Mouse (Mus musculus) ovary, postnatal 10 days (tissue): ENCODE data around the gene Rap1a.
A peak's percentile ranks its signal among the peaks of the same experiment; 100 is the strongest.

Experiments
- DNase-seq: peaks from one replicate; pipeline ENCODE4 v3.0.0; 2022; ENCODE audit warnings: low spot score

Gene Rap1a

DNA sequence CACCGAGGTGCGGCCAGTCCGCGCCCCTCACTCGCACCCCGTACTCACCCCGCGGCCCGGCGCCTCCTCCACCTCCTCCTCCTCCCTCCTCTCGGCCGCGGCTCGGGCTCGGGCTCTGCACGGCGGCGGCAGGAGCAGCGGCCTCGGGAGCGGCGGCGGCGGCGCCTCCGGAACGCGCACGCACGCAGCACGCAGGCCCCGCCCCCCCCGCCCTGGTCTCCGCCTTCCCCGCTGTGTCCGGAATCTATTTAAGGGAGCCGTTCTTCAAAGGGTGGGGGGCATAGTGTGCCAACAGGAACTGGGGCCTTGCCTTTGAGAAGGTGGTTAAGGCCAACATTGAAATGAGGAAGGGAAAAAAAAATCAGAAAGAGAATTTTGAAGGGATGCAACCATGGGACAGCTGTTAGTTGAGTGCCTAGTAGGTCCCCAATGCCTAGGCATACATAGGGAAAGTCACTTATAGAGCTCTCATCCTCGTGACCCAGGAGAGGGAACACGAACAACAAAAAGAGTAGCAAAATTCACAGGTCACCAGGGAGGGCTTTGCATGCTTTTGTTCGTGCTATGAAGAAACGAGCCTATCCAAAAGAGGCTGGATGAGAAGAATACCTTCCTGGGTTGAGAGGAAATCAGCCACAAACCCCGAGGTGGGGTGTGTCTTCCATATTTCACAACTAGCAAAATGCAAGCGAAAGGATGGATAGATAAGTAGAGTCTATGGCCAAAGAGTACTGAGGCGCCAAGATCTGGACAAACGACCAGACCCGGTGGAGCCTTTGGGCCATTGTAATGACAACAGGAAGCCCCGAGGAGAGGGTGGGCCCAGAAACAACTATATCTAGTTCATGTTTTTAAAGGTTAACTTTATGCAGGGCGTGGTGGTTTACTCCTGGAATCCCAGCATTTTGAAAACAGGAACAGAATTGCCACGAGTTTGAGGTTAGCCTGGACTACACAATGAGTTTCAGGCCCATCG lies at the start of gene Rap1a:
Gene Rap1a, minus strand, starts transcription at position 146 of the 976 bp plus-strand sequence.
- peak; percentile 57 for DNase-seq

DNA sequence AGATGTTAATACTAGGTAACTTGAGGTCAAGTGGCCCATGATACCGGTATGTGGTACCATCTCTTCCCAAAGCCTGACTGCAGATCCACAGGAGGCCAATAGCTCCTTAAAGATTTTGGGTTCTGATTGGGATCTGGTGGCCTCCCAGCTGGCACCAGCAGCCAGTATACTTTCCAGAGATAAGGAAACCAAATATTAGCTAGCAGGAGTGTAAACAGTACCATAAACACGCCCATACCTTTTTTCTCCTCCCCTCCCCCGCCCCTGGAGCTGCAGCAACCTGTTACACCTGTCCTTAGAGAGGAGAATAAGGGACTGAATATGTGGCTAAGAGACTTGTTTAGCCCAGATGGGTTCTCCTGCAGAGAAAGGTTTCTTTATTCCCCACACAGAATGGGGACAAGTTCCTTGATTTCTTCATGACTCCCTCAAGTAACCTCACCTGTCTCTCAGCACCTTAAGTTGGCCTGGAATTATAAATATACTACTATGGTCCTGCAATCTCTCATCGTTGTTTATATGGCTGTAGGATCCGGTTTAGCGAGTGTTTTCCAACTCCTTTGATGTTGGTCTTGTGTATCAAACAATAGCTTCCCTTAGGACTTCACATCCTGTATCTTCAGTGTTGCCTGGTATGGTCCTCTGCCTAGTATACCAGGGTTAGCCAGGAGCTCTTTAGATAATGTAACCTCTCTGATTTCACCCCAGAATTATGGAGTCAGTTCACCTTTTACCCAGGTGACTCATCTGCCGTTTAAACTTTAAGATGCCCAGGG lies 45.3 kb upstream of the Rap1a start:
- DNase-seq: no peak

DNA sequence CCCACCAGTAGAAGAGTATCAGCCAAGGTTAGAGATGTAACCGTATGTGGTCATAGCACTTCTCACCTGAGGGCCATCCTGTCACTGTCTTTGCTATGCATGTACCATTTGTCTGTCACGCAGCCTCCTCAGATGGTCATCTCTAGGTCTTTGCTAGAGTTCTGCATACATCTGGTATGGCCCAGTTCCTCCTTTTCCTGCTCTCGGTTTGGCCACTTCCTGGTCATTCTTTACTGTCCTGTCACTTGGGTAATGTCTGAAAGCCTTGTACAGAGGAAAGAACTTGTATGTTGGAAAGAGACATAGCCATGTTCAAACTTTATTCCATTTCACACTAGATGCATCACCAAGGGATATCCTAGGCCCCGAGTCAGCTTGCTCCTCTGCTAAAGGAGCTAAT lies 38.7 kb upstream of the Rap1a start:
- no peak for DNase-seq

DNA sequence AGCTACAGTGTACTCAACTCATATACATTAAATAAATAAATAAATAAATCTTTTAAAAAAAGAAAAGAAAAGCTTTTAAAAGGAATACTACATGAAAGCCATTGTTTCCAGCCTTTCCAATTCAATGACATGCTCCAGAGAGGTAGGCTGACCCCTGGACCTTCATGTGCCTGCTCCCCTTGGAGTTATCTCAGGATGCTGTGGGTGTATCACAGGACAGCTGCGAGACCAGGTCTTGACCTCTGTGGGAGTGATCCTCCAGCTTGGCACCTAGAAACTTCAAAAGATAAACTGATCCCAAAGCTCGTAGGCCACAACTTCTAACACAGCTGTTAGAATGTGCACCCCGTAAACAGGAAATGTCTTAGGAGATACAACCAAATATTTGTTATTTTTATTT lies 37.5 kb upstream of the Rap1a start:
- no peak for DNase-seq

DNA sequence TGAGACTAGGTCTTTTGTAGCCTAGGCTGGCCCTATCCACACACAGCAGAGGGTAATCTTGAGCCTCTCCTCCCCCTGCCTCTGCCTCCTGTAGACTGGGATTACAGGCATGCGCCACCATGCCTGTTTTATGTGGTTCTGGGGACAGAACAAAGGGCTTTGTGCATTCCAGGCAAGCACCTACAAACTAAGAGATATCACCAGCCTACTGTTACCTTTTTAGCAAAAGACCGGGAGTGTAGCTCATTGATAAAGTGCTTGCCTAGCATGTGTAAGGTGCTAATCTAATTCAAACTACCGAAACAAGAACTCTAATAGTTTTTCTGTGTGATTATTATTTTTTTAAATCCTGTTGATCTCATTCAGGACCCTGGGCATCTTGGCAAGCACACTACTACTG lies 35.7 kb upstream of the Rap1a start:
- DNase-seq: no peak

DNA sequence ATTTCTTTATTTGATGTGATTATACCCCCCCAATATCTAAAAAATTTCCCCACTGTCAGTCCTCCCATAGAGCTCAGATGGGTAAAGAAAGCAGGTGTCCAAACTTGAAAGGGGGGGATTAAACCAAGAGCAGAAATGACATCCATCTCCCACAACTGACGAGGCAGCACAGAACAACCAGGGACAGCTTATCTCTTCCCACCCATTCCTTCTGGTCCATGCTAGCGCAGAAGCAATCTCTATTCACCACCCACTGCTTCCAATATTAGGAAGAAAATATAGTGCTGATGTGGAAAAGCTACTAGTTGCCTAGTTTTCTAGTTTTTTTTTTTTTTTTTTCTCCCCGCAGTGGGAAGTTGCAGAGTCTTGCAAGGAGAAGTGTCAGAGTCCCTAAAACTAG lies 34.7 kb upstream of the Rap1a start:
- no peak for DNase-seq

DNA sequence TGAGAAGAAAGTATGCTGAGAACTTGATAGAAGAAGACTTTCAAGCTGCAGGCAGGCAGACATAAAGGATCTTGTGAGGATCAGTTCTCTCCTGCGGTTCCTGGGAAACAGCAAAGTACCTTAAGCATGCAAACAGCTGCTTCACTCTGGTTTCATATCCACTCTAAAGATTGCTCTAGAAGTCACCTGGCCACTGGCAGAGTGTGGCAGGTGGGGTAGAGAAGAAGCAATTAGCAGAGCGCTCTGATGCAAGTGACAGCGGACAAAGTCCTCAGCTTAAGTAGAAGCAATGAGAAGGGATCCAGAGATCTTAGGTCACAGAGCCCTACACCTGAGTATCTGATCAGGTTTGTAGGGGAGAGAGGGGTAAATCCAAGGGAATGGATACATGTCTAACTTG lies 30.4 kb upstream of the Rap1a start:
- DNase-seq: no peak

DNA sequence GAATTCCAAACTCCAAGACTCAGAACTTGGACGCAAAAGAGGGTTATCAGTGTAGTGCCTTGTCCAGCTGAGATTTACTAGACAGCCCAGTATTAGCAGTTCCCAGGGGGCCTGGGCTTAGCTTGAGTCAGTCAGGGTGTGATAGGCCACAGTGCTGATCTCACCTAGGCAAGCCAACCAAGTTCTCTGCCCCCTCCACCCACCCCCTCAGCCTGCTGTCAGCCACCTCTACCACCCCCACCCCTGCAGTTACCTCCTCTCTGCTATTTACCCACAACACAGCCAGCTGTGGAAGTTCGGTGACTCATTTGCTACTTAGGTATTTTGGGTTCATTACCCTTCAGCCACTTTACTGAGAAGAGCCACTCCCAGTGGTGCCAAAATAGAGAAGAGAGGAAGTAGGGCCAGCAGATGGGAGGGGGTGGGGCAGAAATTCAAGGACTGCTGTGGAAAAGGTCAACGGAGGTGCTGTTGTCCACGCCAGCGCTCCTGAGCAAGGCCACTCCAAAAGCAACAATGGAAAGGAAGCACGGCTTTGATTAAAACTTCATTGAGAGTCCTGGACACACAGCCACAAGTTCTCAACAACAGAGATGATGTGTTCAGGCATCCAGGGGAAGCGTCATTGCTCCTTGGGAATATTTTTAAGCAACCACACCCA lies 24.5 kb upstream of the Rap1a start:
- no peak for DNase-seq

DNA sequence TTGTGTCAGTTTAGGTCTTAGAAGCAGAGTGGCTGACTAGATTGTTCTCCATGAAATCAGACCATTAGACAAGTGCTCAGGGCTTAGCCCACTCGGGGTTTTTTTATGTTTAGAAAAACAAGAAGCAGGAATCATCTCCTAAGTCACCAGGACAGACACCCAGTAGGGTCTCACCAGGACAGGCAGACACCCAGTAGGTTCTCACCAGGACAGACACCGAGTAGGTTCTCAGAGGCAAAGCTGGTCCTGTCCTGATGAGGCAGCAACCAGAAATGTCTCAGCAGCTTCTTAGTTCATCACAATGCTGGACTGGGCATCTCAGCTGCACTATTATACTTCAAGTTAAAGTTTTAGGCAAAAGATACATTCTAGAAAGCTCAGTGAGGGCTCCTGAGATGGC lies 23.6 kb upstream of the Rap1a start:
- DNase-seq: no peak

DNA sequence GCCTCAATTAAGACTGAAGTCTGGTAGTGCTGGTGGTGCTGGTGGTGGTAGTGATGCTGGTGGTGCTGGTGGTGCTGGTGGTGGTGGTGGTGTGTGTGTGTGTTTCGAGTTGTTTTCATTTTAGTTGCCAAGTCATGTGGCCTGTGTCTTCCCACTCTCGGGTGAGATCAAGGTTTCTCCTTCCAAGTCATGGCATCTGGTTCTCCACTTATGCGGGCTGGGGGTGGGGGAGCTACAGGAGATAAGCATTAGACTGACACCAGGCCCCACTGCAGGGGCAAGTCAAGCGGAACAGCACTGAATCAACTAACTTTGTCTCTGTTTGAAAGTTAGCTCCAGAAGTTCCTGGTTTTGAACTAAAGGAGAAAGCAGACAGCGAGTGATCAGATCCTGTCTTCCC lies 23.0 kb upstream of the Rap1a start:
- DNase-seq: no peak

DNA sequence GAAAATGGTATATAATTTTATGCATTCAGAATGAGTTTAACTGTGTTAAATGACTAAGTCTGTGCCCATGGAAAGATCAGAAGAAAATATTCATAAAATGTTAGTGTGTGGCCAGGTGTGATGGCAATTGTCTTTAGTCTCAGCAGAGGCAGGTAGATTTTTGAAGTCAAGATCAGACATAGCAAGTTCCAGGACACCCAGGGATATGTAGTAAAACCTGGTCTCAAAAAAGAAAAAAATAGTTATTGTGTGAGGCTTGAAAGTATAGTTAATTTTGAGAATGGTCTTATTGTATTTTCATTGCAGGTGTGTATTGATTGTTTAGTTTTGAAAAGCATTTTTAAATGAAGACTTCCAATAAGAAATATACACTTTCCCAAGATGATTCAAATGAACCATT lies 22.5 kb upstream of the Rap1a start:
- DNase-seq: no peak

DNA sequence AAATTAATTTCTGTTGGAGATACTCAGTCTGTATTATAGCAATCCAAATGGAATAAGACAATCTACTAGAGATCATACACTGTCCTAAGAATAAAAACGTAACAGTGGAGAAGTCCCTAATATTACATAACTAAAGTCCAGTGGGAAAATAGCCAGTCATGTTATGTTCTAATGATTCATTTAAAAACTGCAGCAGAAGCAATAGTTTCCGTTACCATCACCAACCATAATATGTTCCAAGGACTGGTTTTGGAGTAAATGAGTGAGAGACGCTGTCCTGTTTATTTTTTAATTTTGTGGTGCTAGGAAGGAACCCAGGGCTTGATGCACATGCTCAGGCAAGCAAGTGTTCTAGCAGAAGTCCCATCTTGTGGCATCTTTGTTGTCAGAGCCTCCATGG lies 20.4 kb upstream of the Rap1a start:
- DNase-seq: no peak

DNA sequence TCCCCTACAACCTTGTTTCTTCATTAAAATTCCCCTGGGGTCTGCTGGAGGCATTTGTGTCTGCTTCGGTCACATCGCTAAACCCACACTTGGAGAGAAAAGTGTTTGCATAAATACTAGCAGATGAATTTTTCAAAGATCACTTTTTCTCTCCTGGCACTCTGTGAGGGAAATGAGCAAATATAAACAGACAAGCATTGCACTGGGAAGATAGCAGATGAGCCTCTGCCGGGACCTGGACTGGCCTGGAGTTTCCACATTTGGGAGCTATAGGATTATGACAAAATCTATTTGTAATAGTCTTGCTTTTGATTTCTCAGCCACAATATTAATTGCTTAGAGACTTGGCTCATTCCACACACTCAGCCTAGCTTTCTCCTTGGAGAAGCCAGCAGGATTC lies 19.1 kb upstream of the Rap1a start:
- DNase-seq: no peak

DNA sequence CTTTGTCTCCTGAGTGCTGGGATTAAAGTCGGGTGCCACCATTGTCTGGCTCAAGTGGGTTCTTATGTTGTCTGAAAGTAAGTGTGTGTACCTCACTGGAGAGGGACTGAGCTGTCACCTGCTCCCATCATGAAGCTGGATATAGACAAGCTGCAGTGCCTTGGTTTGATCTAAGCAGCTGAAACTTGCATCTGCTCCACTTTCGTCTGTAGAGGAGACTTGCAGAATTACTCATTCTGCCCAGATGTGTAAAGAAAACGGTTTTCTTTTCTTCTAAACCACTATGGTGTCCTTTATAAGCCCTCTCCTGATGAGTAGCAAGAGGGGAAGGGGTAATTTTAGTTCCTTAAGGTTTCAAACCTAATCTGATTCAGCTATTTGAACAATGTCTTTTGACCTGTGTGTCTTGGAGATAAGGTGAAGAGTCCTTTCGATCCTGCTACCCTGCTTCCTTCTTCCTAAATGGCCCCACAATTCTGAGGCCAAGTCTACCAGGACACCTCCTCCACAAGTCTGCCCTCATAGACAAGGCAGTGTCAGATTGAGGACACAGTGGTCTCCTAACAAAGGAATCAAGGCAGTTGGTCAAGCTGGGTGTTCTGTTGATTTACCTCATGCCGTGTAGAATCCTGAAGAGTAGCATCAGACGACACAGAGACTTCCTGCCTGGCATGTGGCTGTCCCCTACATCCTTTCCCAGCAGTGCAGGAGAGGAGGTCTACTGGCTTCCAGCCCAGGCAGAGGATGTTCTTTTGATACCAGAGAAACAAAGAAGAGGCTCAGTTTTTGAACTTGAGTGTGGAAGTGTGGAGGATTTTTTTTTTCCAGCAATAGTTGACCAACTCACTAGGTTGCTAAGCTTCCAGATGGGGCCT lies 17.2 kb upstream of the Rap1a start:
- no peak for DNase-seq

DNA sequence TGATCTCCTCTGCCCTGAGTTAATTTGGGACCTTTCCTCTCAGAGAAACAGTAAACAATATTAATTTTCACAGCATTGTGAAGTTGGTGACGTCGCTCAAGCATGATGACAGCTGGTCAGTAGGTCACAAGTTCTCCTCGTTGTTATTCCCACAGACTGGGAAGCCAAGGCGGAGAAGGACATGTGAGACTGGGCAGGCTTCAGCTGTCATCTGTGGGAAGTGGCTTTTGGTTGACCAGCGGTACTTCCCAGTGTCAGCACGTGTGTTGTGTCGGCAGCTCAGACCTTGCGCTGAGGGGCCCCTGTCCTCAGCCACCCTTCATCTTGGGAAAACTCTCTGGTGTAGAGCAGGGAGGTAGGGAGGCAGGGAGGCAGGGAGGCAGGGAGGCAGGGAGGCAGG lies 15.0 kb upstream of the Rap1a start:
- no peak for DNase-seq

DNA sequence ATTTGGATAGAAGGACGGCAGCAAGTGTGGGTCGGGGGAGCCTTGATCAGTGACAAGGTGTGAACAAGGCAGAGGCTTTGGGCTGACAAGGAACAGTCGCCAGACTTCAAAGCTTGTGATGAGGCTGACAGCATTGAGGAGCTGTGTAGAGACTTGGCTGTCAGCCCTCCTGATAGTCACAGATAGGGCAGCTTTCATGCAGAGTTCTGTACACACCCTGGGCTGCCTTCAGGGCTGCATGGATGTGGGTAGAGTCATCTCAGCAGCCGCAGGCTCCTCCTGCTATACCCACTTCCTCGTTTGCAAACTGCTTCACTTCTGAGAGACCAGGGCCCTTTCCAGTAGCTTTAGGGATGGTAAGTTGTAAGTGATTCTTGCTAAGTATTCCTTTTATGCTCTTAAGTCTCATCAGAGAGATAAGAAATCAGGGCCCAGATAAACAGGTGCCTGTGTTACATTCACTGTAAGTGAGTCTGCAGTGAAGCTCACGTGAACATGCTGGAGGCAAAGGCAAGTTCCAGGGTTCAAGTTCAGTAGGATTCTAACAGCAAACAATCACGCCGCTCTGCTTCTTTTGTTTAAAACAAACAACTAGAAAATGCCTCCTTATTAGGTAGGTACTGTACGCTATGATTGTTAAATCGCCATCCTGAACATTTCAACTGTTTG lies 14.2 kb upstream of the Rap1a start:
- DNase-seq: no peak

DNA sequence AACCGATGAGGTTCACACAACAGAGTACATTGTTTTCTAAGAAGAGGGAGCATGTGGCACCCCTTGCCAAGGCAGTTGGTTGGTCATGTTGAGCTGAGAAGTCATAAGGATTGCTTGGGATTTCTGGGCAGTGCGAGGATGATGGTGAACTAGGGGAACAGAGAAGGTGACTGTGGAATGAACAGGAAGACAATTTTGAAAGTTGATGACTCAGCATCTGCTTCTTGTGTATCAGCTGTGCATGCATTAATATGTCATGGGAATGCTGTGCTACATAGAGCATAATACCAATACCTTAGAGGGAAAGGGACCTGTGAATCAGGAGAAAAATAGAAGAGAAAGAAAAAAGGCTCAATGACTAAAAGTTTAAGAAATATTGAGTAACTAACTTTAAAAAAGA lies 10.0 kb upstream of the Rap1a start:
- DNase-seq: no peak

DNA sequence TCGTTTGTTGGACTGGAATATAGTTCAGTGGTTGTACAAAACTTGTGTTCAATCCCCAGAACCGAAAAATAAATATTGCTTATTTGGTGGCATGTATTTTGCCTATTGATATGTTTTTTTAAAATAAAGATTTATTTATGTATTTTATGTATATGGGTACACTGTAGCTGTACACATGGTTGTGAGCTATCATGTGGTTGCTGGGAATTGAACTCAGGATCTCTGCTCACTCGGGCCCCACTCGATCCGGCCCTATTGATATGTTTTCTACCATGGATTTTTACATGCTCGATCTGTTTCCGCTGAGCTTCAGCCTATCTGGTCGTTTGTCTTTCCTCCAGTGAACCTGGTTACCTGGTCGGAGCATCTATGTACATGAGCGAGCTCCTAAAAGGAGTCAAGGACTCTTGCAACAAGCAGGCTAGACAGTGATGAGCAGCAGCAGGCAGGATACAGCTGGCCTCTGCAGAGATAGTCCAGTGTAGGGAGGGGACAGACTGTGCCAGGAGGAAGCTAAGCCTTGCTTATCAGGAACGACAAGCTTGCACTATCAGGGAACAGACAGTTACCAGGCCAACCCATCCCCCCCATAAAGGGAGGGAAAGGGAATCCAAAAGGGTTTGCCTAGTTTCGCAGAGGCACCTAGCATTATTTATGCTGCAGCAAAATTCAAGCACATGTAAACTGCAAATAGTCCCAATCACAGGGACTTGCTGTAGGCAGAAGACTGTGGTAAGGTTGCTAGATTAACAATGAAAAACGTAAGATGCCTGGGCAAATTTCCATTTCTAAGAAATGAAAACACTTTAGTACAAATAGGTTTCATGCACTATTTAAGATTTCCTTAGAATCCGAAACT lies 7.3 kb upstream of the Rap1a start:
- DNase-seq: no peak

DNA sequence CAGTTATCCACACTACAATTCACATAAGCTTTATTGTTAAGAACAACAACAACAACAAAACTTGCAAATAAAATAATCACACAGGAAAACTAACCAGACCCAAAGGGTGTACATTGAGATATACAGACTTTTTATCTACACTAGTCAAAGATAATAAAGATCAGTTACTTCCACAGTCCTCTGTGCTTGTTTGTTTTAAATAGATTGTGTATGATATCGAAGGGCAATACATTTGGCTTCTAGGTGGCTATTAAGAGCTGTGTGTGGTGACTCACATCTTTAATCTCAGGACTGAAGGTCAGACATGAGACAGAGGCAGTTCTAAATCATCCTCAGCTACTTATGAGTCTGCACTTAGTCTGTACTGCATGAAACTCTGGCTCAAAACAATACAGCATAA lies 6.5 kb upstream of the Rap1a start:
- no peak for DNase-seq
